Mouse (Mus musculus): ENCODE results near the gene Ms4a13. TPM values are rescaled to one million over a fixed set of nuclear protein-coding genes. Genes with fewer than 3 reads are reported as not detected.
"Not testable (repeated sequence)": the region's sequence is repeated elsewhere in the genome, so short reads cannot be mapped to it uniquely, and the experiment has no call there.

Ms4a13 gene
- polyA plus RNA-seq (2015; fragmentation: Nextera tagmentation; extraction: Ambion mirVana) = not detected in 2 replicates

DNA sequence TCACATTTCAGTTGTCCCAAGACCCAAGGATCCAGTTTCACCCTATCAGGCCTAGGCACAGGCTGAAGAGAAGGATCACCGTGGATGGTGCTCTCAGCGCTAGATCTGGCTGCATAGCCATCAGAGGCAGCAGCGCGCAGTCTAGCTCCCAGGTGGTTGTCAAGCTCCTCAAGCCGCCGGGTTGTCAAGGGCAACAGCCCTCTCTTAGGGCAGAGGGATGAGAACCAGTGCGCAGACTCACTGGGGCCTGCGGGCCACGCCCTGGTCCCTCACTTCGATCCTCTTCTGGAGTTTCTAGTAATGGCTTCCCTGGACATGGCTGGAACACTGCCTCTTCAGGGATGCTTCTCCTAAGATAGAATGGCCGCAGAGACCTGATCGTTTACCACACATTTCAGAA is at the start of gene Ms4a13:
Ms4a13 (minus strand) TSS at position 192 of the 400 bp plus-strand sequence.
- no peaks in the 10 kb centered on the region for H3K27me3 ChIP-seq
- no peak within 1 kb of the TSS for H3K4me3 ChIP-seq (replicated peaks)
- no peak for ATAC-seq (ENCODE audit: insufficient number of reproducible peaks, low FRiP score, low TSS enrichment, low read depth)
- H3K4me1 ChIP-seq = no peaks in the 10 kb centered on the region
- H3K27ac ChIP-seq (replicated peaks) = no peak within 1 kb of the TSS
- no peak within 1 kb of the TSS for H3K4me2 ChIP-seq (replicated peaks)
- no peaks in the 10 kb centered on the region for H3K9me3 ChIP-seq (replicated peaks)
- 63% methylated on average over 12 of the region's 12 CpGs for WGBS
- H3K36me3 ChIP-seq = no peaks in the 10 kb centered on the region
- no peak within 1 kb of the TSS for H3K9ac ChIP-seq

DNA sequence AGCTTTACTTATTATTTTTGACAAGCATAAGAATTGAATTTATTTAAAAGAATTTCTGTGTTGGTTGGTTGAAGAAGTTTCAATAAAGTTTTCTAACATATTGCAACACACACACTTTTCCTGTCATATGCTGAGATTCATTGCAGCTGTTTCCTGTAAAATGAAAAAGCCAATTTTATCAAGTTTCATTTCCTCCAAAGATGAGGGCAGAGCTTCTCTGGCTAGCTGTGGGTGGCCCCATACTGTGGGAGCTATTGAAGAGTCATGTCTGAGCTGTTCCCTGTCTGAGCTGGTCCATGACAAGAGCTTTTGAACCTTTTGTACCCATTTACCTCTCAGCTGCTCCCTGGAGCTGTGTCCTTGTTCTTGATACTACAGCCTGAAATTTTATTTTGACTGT is 47.7 kb upstream of the Ms4a13 start:
- ATAC-seq (ENCODE audit: insufficient number of reproducible peaks, low FRiP score, low TSS enrichment, low read depth) = no peak
- H3K27ac ChIP-seq (replicated peaks) = no peak overlapping the region
- H3K4me2 ChIP-seq (replicated peaks) = no peak overlapping the region
- H3K36me3 ChIP-seq = no peaks in the 10 kb centered on the region
- H3K27me3 ChIP-seq = no peaks in the 10 kb centered on the region
- H3K9me3 ChIP-seq (replicated peaks) = no peaks in the 10 kb centered on the region
- no peaks in the 10 kb centered on the region for H3K4me1 ChIP-seq
- no peak overlapping the region for H3K4me3 ChIP-seq (replicated peaks)
- H3K9ac ChIP-seq = no peak overlapping the region

DNA sequence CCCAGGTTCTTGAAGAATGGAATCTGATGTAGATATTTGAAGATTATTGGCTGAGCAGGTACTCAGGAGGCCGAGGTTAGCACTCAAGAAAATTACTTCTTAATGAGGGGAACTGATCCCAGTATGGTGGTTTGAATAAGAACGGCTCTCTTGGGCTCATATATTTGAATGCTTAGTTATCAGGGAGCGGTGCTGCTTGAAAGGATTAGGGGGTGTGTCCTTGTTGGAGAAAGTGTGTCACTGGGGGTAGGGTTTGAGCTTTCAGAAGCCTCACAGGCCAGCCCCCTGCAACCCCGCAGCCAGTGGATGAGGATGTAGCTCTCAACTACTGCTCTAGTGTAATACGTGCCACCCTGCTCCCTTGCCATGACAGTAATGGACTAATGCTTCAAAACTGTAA is 46.0 kb upstream of the Ms4a13 start:
- 51% methylated on average over 5 of the region's 5 CpGs for WGBS
- Histone ChIP-seq H3K36me3 (no peaks in the 10 kb centered on the region), H3K4me1 (no peaks in the 10 kb centered on the region), H3K27ac (replicated peaks) (no peak overlapping the region), H3K27me3 (no peaks in the 10 kb centered on the region), H3K4me3 (replicated peaks) (no peak overlapping the region), H3K9me3 (replicated peaks) (no peaks in the 10 kb centered on the region), H3K4me2 (replicated peaks) (no peak overlapping the region), H3K9ac (no peak overlapping the region)
- ATAC-seq (ENCODE audit: insufficient number of reproducible peaks, low FRiP score, low TSS enrichment, low read depth) = no peak

DNA sequence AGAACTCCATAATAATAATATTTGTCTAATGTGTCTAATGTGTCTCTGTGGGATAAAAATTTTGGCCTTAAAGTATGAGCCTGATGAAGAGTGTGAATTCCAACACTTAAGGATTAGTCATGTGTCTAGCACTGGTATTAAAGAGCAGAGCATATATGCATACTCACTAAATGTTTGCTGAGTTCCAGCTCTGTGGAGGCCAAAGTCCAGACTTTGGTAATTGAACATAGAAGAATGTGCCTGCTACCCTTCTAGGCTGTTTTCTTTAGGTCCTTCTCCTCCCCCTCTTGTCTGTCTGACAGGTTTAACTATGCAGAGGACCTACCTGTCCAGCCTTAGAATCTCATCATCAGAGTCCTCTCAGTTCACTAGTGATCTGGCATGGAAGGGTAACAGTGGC is 39.3 kb upstream of the Ms4a13 start:
- no peak for ATAC-seq (ENCODE audit: insufficient number of reproducible peaks, low FRiP score, low TSS enrichment, low read depth)
- H3K36me3 ChIP-seq = no peaks in the 10 kb centered on the region
- H3K4me3 ChIP-seq (replicated peaks) = no peak overlapping the region
- no peaks in the 10 kb centered on the region for H3K9me3 ChIP-seq (replicated peaks)
- no peaks in the 10 kb centered on the region for H3K4me1 ChIP-seq
- H3K4me2 ChIP-seq (replicated peaks) = no peak overlapping the region
- H3K9ac ChIP-seq = no peak overlapping the region
- H3K27me3 ChIP-seq = no peaks in the 10 kb centered on the region
- H3K27ac ChIP-seq (replicated peaks) = no peak overlapping the region

GRCm38 (mm10) chr19:11234921-11235735 is 38.6 kb upstream of the Ms4a13 start:
- ATAC-seq (ENCODE audit: insufficient number of reproducible peaks, low FRiP score, low TSS enrichment, low read depth) = no peak
- Histone ChIP-seq H3K4me1 (no peaks in the 10 kb centered on the region), H3K27me3 (no peaks in the 10 kb centered on the region), H3K36me3 (no peaks in the 10 kb centered on the region), H3K4me3 (replicated peaks) (no peak overlapping the region), H3K9me3 (replicated peaks) (no peaks in the 10 kb centered on the region), H3K9ac (no peak overlapping the region), H3K4me2 (replicated peaks) (no peak overlapping the region), H3K27ac (replicated peaks) (no peak overlapping the region)
- WGBS = 57% methylated on average over 5 of the region's 5 CpGs

DNA sequence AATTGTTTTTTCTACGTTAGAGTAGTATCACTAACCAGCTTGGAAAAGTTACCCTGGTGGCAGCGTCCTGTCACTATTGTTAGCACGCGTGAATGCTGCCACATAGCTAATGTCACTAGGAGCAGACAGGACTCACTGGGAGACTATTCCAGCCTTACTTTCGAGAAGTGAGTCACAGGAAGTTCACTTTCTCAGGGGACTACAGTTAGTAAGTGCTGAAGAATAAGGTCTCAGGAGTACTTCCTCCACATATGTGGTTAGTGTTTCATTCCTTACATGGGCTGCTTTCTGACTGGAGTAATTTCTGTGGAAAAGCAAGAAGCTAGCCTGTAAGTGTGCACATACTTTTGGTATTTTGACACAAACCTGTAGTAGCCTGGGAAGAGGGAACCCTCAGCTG is 37.7 kb upstream of the Ms4a13 start:
- Histone ChIP-seq H3K27me3 (no peaks in the 10 kb centered on the region), H3K27ac (replicated peaks) (no peak overlapping the region), H3K36me3 (no peaks in the 10 kb centered on the region), H3K4me1 (no peaks in the 10 kb centered on the region), H3K9me3 (replicated peaks) (no peaks in the 10 kb centered on the region), H3K4me3 (replicated peaks) (no peak overlapping the region), H3K4me2 (replicated peaks) (no peak overlapping the region), H3K9ac (no peak overlapping the region)
- no peak for ATAC-seq (ENCODE audit: insufficient number of reproducible peaks, low FRiP score, low TSS enrichment, low read depth)
- 73% methylated on average over 5 of the region's 5 CpGs for WGBS

DNA sequence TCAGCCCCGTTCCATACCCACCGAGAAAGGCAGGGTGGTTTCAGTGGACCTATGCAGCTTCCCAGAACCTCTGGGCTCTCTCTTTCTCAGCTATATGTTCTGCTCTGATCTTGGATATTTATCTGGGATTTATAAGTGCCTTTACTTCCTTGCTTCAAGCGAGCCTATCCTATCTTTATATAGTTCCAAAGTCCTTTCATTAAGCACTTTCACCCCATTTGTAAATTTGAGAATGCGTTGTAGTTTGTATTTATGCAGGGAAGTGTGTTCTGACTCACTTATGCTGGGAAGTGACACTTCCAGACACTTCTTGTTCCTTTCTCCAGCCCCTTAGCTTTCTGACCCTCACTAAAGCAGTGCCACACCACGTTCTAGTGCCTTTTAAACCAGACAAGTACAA is 35.8 kb upstream of the Ms4a13 start, which contains the start of gene Ms4a12:
Ms4a12 (minus strand) TSS at position 101 of the 400 bp plus-strand sequence.
- no peak within 1 kb of the TSS for H3K9ac ChIP-seq
- no peak within 1 kb of the TSS for H3K4me2 ChIP-seq (replicated peaks)
- H3K4me1 ChIP-seq = no peaks in the 10 kb centered on the region
- no peak for ATAC-seq (ENCODE audit: insufficient number of reproducible peaks, low FRiP score, low TSS enrichment, low read depth)
- no peaks in the 10 kb centered on the region for H3K36me3 ChIP-seq
- no peak within 1 kb of the TSS for H3K27ac ChIP-seq (replicated peaks)
- whole genome bisulfite sequencing = 74% methylated on average over 5 of the region's 5 CpGs
- no peaks in the 10 kb centered on the region for H3K27me3 ChIP-seq
- H3K9me3 ChIP-seq (replicated peaks) = no peaks in the 10 kb centered on the region
- H3K4me3 ChIP-seq (replicated peaks) = no peak within 1 kb of the TSS

DNA sequence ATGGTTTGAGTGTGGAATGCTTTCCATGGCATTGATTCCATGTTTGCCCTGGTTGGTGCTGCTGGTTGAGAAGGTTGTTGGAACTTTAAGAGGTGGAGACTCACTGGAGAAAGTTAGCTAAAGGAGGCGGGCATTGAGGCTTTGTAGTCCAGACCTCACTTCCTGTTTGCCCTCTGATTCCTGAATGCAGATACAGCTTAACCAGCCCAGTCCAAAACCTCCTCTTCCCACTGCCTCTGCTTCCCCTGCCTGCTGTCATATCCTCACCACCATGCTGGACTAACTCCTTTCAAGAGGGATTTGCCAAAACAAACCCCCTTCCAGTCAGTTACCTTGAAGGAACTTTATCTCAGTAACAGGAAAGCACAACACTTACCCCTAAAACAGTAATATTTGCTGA is 4.0 kb downstream of the Ms4a13 start:
- no peaks in the 10 kb centered on the region for H3K27me3 ChIP-seq
- no peak for ATAC-seq (ENCODE audit: insufficient number of reproducible peaks, low FRiP score, low TSS enrichment, low read depth)

DNA sequence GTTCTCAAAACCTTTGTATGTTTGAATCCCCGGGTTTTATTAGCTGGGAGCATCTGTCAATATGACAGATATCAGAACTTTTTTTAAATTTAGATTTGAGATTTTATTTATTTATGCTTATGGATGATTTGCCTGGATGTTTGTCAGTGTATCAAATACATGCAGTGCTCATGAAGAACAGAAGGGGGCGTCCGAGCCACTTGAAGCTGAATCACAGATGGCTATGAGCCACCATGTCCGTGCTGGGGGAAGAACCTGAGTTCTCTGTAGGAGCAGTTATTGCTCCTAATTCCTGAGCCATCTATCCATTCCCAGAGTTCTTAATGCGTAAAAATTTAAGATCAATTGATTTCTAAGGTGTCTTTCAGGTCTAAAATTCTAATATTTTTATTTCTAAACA is 12.4 kb downstream of the Ms4a13 start:
- Histone ChIP-seq H3K4me2 (replicated peaks) (no peak overlapping the region), H3K9me3 (replicated peaks) (no peaks in the 10 kb centered on the region), H3K9ac (no peak overlapping the region), H3K36me3 (no peaks in the 10 kb centered on the region), H3K27ac (replicated peaks) (no peak overlapping the region), H3K27me3 (no peaks in the 10 kb centered on the region), H3K4me1 (no peaks in the 10 kb centered on the region), H3K4me3 (replicated peaks) (no peak overlapping the region)
- WGBS = 17% methylated on average over 5 of the region's 5 CpGs
- no peak for ATAC-seq (ENCODE audit: insufficient number of reproducible peaks, low FRiP score, low TSS enrichment, low read depth)

More for the DNA sequence above, 4.0 kb downstream of the Ms4a13 start:
- H3K4me1 ChIP-seq = no peaks in the 10 kb centered on the region
- H3K9ac ChIP-seq = no peak overlapping the region
- no peaks in the 10 kb centered on the region for H3K9me3 ChIP-seq (replicated peaks)
- no peak overlapping the region for H3K4me2 ChIP-seq (replicated peaks)
- H3K27ac ChIP-seq (replicated peaks) = no peak overlapping the region
- H3K36me3 ChIP-seq = no peaks in the 10 kb centered on the region
- 48% methylated on average over 1 of the region's 1 CpGs for WGBS
- H3K4me3 ChIP-seq (replicated peaks) = no peak overlapping the region

DNA sequence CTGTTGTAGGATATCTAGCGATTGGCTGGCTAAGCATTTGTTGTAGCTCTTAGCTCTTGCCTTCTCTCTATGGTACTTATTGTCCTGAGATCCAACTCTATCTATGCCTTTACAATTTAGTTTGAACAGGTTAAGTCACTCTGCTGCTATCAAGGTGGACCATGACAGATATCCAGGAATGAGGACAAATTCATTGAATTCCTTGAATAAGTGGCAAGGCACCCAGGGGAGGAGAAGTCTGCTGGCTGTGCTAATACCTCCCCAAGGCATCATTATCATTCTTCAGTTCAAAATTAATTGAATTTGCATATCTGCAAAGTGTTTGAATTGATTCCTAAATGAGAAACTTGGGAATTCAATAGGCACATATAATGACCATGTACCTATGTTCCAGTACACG is 19.1 kb downstream of the Ms4a13 start:
- no peaks in the 10 kb centered on the region for H3K36me3 ChIP-seq
- H3K4me3 ChIP-seq (replicated peaks) = no peak overlapping the region
- no peaks in the 10 kb centered on the region for H3K4me1 ChIP-seq
- H3K4me2 ChIP-seq (replicated peaks) = no peak overlapping the region
- no peak overlapping the region for H3K9ac ChIP-seq
- no peaks in the 10 kb centered on the region for H3K27me3 ChIP-seq
- WGBS = 58% methylated on average over 2 of the region's 2 CpGs
- ATAC-seq (ENCODE audit: insufficient number of reproducible peaks, low FRiP score, low TSS enrichment, low read depth) = no peak
- H3K27ac ChIP-seq (replicated peaks) = no peak overlapping the region
- H3K9me3 ChIP-seq (replicated peaks) = no peaks in the 10 kb centered on the region

DNA sequence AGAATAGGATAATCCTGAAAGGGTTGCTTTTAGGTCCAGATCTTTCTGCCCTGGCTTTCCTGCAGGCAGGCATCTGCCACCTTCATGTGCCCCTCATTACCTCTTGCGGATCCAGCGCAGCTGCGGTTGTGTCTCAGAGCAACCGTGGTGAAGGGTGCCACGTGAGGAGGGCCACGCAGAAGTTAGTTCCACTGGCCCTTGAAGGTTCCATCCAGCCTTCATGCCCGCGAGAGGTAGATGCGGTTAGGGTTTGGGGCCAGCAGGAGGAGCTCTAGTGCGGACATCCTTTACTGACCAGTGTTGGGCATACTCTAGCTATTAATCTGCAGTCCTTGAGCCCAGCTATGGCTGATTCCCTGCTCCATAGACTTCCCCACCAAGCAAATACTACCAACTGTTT is 31.4 kb downstream of the Ms4a13 start, which contains the start of gene 1700025F22Rik:
1700025F22Rik (minus strand) TSS at position 149 of the 400 bp plus-strand sequence.
- Histone ChIP-seq H3K27me3 (no peaks in the 10 kb centered on the region; the same call in 1 of the 2 replicates), H3K36me3 (no peaks in the 10 kb centered on the region), H3K27ac (replicated peaks) (no peak within 1 kb of the TSS), H3K9me3 (replicated peaks) (no peaks in the 10 kb centered on the region), H3K4me3 (replicated peaks) (no peak within 1 kb of the TSS), H3K4me2 (replicated peaks) (no peak within 1 kb of the TSS), H3K4me1 (no peaks in the 10 kb centered on the region), H3K9ac (no peak within 1 kb of the TSS)
- 42% methylated on average over 10 of the region's 10 CpGs for WGBS
- no peak for ATAC-seq (ENCODE audit: insufficient number of reproducible peaks, low FRiP score, low TSS enrichment, low read depth)

DNA sequence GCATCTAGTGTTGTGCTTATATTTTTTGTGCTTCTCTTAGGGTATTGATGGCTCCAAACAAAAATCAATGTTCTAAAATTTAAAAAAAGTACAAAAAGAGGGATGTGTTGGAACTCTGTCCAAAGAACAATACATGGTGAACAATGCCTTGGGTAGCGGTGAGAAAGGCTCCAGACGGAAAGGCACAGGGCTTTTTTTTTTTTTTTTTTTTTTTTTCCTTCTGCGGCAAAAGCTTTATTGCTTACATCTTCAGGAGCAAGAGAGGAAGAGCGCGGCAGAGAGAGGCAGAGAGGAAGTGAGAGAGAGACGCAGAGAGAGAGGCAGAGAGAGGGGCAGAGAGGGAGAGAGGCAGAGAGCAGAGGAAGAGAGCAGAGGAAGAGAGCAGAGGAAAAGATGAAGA is 38.6 kb downstream of the Ms4a13 start:
- not testable (repeated sequence) for H3K9ac ChIP-seq; H3K4me3 ChIP-seq (replicated peaks); H3K27me3 ChIP-seq; H3K4me2 ChIP-seq (replicated peaks); H3K9me3 ChIP-seq (replicated peaks); H3K36me3 ChIP-seq; ATAC-seq (ENCODE audit: insufficient number of reproducible peaks, low FRiP score, low TSS enrichment, low read depth); H3K4me1 ChIP-seq; H3K27ac ChIP-seq (replicated peaks)
- WGBS = 84% methylated on average over 6 of the region's 6 CpGs

All from embryonic facial prominence, embryonic 15.5 days (tissue).